Mouse (Mus musculus): ENCODE data around the gene Ssh3. TPM values are rescaled to one million over a fixed set of nuclear protein-coding genes. Genes with fewer than 3 reads are reported as not detected.

The Ssh3 gene
- polyA plus RNA-seq (2017; shearing (Covaris generic)), result 0.82 TPM

DNA sequence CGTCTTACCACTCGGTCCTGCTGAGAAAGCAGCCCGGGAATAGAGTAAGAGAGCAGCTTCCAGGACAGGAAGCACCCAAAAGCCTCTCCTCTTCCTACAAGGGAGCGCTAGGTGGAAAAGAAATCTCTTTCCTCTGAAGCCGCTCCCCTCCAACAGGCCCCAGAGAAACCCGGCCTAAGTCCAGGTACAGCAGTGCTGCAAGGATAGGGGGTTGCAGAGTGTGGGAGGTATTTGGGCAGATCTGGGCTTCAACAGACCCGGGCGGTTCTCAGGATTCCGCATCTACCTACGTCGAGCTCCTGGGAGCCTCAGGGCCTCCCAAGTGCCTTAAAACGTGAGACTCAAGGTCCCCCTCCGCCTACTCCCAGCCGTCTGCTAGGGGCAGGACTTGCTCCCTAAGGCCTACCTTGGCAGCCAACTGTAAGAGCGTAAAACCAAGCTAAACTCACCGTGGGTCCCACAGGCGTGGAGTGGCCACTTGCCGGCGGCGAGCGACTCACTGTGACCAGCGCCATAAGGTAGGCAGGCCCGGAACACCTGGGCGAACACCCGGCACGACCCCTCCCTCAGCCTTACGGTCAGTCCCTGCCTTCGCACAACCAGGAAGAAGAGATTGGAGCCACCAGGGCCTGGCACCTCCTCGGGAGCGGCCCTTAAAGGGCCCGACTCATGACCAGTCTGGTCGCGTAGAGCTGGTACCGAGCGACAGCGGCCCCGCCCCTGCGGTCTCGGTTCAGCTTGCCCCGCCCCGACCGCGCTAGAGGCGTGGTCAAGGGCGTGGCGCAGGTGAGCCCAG, at the start of gene Ssh3:
TSS of gene Ssh3 (minus strand) at position 615 of the 796 bp plus-strand sequence.

DNA sequence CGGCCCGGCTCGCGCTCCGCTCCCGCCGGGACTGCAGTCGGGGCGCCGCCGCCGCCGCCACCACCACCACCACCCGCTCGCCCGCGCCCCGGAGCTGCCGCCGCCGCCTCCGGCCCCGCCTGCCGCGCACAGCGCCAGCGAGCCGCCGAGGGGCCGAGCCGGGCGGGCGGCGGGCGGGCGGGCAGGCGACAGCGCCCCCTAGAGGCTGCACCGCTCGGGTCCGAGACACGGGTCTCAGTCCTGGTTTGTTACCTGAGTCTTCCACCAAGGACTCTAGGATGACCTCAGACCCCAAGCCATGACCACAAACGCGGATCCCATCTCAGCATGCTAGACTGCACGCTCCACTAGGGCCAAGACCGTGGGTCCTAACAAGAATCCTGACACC, 37.2 kb upstream of the Ssh3 start, which contains the start of gene Grk2:
TSS of gene Grk2 (minus strand) at position 33 of the 388 bp plus-strand sequence.

DNA sequence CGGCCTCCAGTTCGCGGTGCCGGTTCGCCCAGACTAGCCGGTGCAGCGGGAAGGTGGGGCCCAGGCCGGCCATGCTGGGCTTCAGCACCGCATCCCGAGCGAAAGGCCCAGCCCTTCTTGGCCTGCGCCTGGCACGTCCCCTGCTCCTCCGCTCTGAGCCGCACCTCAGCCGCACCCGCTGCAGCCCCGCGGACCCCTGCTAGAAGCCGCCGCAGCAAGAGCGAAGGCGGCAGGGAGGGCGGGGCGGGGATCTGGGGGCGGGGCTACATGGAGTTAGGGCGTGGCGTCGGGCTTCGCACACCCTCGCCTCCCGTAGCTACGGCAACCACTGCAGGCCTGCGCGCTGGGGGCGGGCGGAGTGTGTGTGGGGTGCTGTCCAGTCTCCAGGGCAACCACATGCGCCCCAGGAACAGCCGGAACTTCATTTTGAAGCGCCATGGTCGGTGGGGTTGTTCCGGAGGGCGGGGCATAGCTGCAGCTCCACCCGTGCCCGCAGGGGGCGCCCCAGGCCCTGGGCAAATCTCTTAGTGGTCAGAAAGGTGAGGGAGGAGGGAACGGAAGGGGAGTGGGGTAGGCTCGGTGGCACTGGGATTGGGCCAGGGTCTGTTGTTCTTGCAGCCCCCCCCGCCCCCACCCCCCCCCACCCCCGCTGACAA, 14.0 kb upstream of the Ssh3 start, which contains the start of gene Ankrd13d:
TSS of gene Ankrd13d (minus strand) at position 240 of the 656 bp plus-strand sequence.

DNA sequence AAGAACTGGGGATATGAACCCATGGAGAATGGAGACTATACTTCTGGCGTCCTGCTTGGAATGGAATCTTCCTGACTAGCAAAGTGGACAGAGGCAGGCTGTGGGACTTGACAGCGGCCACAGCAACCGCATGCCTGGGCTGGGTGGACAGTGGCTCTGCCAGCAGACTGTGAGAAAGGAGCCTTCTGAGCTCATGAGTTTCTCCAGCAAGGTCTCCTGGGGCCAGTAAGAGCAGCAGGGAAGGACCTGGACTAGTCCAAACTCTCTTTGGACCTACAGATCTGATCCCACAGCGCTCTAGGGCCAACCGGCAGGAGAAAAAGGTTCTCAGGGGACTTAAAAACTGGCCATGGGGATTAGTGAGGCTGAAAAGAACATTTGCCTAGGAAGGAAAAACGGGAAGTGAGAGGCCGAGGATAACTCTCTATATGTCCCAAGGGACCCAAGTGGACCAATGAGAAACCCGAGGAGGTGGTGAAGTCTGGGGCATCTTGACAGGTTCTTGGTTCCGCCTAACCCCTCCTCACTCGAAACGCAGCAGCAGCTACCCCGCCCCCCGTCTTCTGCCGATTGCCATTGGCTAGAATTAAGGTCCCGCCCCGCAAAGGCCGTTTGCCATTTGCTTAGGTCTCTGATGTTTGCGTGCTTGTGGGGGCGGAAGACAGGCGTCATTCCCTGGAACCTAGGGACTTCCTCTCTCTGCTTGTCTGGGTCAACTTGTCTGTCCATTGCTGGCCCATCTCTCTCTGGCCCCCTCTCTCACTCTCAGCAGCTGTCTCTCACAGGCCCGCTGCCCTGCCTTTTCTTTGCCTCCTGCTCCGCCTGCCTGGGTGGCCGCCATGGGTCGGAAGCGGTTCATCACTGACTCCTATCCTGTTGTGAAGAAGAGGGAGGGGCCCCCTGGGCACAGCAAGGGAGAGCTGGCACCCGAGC, 37.5 kb downstream of the Ssh3 start, which contains the start of gene Pold4:
TSS of gene Pold4 (plus strand) at position 647 of the 933 bp plus-strand sequence.

DNA sequence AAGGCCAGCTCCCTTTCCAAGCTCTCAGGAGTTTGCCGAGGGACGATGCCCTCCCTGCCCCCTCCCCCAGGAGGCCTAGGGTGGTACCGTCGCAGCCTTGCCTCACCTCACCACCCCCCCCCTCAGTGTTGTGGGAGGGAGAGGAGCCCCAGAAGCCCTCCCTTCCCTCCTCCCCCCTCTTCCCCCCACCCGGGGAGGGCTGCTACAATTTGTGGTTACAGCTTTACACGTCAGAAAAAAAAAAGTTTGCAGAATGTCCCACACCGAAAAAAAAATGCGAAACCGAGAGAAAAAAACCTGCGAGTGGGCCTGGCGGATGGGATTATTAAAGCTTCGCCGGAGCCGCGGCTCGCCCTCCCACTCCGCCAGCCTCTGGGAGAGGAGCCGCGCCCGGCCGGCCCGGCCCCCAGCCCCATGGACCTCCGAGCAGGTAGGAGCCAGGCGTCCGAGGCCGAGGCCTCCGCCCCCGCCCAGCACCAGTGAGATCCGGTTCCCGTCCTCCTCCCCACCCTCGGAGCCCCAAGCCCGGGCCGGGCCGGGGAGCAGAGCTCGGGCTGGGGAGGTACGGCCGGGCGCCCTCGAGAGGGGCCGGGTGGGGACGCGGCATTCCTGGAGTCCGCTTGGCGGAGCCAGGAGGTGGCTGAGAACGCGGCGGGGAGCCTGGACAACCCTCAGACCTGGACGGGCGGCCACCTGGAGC, 54.8 kb downstream of the Ssh3 start, which contains the start of the genes Clcf1 and AC109138.7:
TSS of gene Clcf1 (plus strand) at position 168 of the 700 bp plus-strand sequence.
TSS of gene AC109138.7 (plus strand) at position 287 of the 700 bp plus-strand sequence.

Other genes with a start within 250 kb of the Ssh3 start
- 661 TPM for gene Gstp1, start 231.2 kb downstream of the Ssh3 start, polyA plus RNA-seq (2017; shearing (Covaris generic))
- 1.1 TPM for gene Gstp2, start 223.2 kb downstream of the Ssh3 start, polyA plus RNA-seq (2017; shearing (Covaris generic))
- gene Gstp3, start 209.6 kb downstream of the Ssh3 start, polyA plus RNA-seq (2017; shearing (Covaris generic)), result 111 TPM
- gene Cabp2, start 187.6 kb downstream of the Ssh3 start, polyA plus RNA-seq (2017; shearing (Covaris generic)), result not detected
- 1,056 TPM for gene Cdk2ap2, start 172.0 kb downstream of the Ssh3 start, polyA plus RNA-seq (2017; shearing (Covaris generic))
- 397 TPM for gene Pitpnm1, start 169.2 kb downstream of the Ssh3 start, polyA plus RNA-seq (2017; shearing (Covaris generic))
- gene Aip, start 143.3 kb downstream of the Ssh3 start, polyA plus RNA-seq (2017; shearing (Covaris generic)), result 213 TPM
- gene Gpr152, start 129.4 kb downstream of the Ssh3 start, polyA plus RNA-seq (2017; shearing (Covaris generic)), result not detected
- 0.57 TPM for gene Cabp4, start 125.1 kb downstream of the Ssh3 start, polyA plus RNA-seq (2017; shearing (Covaris generic))
- gene Coro1b, start 120.6 kb downstream of the Ssh3 start, polyA plus RNA-seq (2017; shearing (Covaris generic)), result 481 TPM
- gene Ptprcap, start 115.6 kb downstream of the Ssh3 start, polyA plus RNA-seq (2017; shearing (Covaris generic)), result 1,670 TPM
- 55.9 TPM for gene Rps6kb2, start 105.8 kb downstream of the Ssh3 start, polyA plus RNA-seq (2017; shearing (Covaris generic))
- gene Carns1, start 93.7 kb downstream of the Ssh3 start, polyA plus RNA-seq (2017; shearing (Covaris generic)), result 16.4 TPM
- 953 TPM for gene Tbc1d10c, start 77.9 kb downstream of the Ssh3 start, polyA plus RNA-seq (2017; shearing (Covaris generic))
- gene Ppp1ca, start 77.1 kb downstream of the Ssh3 start, polyA plus RNA-seq (2017; shearing (Covaris generic)), result 1,322 TPM
- 86.2 TPM for gene Rad9a, start 67.5 kb downstream of the Ssh3 start, polyA plus RNA-seq (2017; shearing (Covaris generic))
- gene Clcf1, start 54.9 kb downstream of the Ssh3 start, polyA plus RNA-seq (2017; shearing (Covaris generic)), result 30.2 TPM
- not detected for gene AC109138.7, start 54.8 kb downstream of the Ssh3 start, polyA plus RNA-seq (2017; shearing (Covaris generic))
- gene Pold4, start 37.3 kb downstream of the Ssh3 start, polyA plus RNA-seq (2017; shearing (Covaris generic)), result 125 TPM
- gene Ankrd13d, start 14.0 kb upstream of the Ssh3 start, polyA plus RNA-seq (2017; shearing (Covaris generic)), result 3.1 TPM
- 64.8 TPM for gene Grk2, start 37.0 kb upstream of the Ssh3 start, polyA plus RNA-seq (2017; shearing (Covaris generic))
- gene Kdm2a, start 129.1 kb upstream of the Ssh3 start, polyA plus RNA-seq (2017; shearing (Covaris generic)), result 55.9 TPM
- gene Rhod, start 170.3 kb upstream of the Ssh3 start, polyA plus RNA-seq (2017; shearing (Covaris generic)), result 7.2 TPM
- not detected for gene Syt12, start 208.3 kb upstream of the Ssh3 start, polyA plus RNA-seq (2017; shearing (Covaris generic))
- not detected for gene 2010003K11Rik, start 229.4 kb upstream of the Ssh3 start, polyA plus RNA-seq (2017; shearing (Covaris generic))
- 5.1 TPM for gene Pcx, start 241.3 kb upstream of the Ssh3 start, polyA plus RNA-seq (2017; shearing (Covaris generic))